Mouse (Mus musculus): ENCODE results near the gene Akap13.

DNA sequence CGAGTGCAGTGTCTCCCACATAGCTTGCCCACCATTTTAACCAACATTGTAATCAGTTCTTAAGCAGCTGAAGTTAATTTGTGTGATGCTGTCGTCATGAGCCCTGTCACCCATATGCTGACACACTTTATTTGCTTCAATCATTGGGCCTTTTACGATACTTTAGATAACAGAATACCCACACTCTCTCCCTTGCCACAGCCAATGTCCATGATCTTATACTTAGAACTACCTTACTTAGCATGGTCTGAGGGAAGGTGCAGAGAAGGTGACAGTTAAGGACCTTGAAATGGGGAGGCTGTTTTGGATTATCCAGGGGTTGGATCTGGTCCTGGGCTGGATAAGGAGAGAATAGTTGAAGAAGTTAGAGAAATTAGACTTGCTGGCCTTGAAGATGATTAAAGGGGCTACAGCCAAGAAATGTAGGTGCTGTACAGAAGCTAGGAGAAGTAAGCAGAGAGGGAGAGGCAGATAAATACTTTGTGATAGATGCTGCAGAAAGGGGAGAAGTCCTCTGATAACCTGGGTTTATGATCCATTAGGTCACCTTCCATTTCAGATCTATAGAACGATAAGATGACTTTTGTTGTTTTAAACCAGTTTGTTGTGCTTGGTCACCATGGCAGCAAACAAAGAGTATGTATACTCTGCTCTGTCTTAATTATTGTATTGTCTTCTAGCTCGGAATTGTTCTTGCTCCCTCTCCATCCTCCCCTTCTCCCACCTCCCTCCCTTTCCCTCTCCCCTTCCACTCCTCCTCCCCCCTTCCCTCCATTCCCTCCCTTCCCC lies 53.9 kb downstream of the Akap13 start:
- TF ChIP-seq HCFC1 (IDR thresholded peaks at IDR 0.05; ENCODE audit: borderline replicate concordance, insufficient read depth, low read length) (no peak), CHD2 (IDR thresholded peaks at IDR 0.05; ENCODE audit: low read depth, low read length) (no peak), ZC3H11A (IDR thresholded peaks at IDR 0.05; ENCODE audit: borderline replicate concordance, low read depth, low read length) (no peak)
